Mouse (Mus musculus) frontal cortex, postnatal 10 days (tissue): ENCODE measurements at regions not wholly inside any gene's neighbourhood (a gene's known extent, or its start where the extent isn't known, plus 50 kb on each side); places are given as distances from the start of the nearest gene placed in this dataset.

Experiments used
- DNase-seq, 2 experiments: peaks; one replicate each; pipeline ENCODE4 v3.0.0; 2022; ENCODE audit warnings: low spot score in 2 of 2, mixed read lengths in 1 of 2

- peak; percentile 11 to 14 for DNase-seq
These were observed 479.3 kb downstream of the Nedd1 start for GRCm38 (mm10) chr10:92242714-92243440.

DNA sequence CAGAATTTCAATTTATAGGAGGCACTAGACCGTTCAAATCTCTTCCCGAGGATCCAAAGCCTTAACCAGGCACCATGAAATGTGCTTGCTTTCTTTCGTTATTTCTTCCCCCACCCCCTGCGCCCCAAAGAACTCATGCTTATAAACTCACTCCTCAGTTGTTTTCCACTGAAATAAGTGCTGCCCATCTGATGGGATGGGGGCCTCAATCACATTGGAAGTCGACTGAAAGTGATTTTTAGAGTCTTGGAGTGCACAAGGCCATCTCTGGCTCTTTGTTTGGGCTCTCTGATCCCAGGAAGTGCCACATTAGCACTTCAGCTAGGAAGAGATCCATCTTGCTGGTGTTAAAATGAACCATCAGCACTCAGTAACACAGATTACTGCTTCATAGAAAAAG, 484.3 kb downstream of the Nedd1 start:
- no peak for DNase-seq

DNA sequence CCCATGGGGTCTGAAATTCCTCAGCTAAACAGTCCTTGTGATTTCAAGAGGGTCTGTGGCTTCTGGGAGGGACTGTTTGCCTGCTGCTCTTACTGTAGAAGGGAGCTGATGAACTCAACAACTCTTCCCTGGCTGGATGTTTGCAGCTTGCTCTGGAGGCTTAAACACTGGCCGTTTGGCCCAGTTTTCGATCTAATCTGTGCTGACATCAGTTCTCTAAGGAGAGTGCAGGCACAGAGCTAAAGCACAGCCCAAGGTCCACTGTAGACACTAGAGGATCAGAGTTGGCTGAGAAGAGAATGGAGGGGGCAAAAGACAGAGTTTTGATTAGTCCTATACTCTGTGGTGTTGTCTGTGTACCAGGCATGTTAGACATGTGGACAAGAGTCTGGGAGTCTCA, 490.1 kb downstream of the Nedd1 start:
- no peak for DNase-seq

GRCm38 (mm10) chr10:92225818-92226217, 496.4 kb downstream of the Nedd1 start:
- peak; percentile 5 to 12 for DNase-seq

DNA sequence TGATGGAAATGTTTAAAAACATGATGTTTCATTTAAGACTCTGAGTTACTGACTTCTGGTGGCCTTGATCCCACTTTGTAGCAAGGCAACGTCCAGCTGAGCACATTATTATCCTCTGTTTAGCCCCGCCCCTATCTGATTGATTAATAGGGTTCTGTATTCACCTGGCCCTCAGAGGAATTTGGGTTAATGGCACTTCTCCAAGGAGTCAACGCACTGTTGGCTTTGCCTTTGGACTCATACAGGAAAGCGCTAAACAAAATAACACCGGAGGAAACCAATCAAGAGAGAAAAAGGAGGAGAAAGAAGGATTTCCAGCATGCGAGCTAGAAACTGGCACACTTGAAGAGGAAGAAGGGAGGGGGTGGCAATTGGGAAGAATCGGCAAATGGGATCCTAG, 497.1 kb downstream of the Nedd1 start:
- no peak for DNase-seq

DNA sequence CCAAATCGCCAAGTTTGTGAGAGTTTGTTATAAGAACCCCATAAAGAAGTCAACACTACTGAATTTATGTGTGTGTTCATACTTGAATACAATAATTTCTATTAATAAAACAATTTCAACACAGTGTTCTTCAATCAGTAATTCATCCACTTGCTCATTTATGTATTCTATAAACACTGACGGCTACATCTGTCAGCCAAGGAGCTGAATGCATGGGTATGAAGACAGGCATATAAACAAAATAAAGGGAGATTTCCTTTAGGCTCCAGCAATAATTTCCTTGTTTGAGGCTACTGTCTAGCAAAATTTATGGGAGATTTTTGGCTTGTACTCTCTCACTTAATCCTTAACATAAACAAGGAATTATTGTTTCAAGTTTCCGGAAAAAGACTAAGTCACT, 502.9 kb downstream of the Nedd1 start:
- no peak for DNase-seq

DNA sequence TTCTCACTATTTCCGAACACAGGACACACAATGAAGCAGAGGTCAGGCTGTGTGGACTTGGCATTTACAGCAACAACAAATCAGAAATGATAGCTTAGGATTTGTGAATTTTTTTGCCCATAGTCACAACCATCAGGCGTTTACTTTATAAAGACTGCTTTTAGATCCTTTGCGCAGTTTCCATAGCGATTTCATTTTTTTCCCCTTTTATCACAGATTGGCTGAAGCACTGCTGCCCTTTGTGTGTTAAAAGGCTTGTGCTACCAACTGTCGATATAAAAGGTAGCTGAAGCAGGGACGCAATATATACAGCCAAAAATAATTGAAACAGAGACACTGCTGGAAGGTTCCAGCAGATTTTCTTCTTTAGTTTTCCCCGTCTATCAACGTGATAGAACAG, 551.4 kb downstream of the Nedd1 start:
- no peak for DNase-seq

GRCm38 (mm10) chr10:92166057-92166456, 556.2 kb downstream of the Nedd1 start:
- DNase-seq, result no peak

GRCm38 (mm10) chr10:92164991-92165390, 557.2 kb downstream of the Nedd1 start:
- DNase-seq, result no peak

GRCm38 (mm10) chr10:92164648-92164960, 557.6 kb downstream of the Nedd1 start:
- no peak for DNase-seq

- DNase-seq, result no peak
These were observed 558.2 kb downstream of the Nedd1 start for GRCm38 (mm10) chr10:92163851-92164647.

DNA sequence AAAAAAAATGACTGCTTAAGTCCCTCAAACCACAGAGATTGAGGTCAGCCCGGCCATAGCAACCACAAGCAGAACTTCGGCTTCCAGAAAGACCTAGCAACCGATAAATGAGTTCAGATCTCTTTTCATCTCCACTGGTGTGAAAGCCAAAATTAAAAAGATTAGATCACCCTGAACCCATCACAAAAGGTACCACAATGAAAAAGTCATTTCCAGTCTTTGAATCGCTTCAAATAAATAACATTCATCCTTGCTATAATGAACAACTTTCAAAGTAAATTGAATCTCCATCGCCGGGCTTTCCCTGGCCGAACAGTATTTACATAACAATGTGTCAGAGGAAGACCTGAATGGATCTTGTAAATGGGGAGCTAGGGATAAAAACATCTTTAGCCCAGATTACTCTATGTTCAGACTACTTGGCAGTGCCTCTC, 559.1 kb downstream of the Nedd1 start:
- no peak for DNase-seq

GRCm38 (mm10) chr10:92162473-92163011, 559.7 kb downstream of the Nedd1 start:
- peak in 1 of 2 experiments; percentile 15 for DNase-seq

DNA sequence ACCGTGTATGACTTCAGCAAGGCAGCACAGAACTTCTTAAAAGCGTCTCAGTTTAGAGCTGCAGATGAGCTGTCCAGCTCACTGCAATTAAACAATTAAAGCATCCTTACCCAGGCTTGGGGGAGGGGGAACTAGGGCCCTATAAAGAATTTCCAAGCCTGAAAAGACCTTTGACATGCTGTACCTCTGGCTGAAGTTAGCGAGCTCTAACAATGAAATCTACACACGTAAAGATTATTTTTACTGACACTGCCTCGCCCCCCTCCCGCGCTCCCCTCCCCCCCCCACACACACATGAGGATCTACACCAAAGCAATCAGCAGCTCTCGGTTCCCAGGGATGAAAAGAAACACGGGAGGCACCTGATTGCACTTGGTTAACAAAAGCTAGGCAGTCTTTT, 560.7 kb downstream of the Nedd1 start:
- DNase-seq, result no peak

DNA sequence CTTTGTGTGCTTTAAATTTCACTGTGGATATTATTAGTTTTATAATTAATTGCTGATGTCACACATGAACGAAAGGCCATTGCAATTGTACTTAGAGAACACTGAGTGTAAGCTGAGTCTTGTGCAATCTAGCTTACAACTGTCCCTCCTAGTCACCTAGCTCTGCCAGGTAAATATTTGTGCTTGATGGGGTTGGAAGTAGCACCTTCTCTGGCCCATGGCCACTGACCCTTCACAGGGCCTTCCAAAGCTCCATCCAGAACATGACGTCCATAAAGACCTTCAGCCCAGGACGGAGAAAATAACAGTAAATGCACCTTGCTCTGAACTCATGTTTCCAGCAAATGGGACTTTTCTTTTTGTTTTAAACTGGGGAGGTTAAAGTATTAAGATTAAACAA, 576.0 kb downstream of the Nedd1 start:
- DNase-seq, result no peak

DNA sequence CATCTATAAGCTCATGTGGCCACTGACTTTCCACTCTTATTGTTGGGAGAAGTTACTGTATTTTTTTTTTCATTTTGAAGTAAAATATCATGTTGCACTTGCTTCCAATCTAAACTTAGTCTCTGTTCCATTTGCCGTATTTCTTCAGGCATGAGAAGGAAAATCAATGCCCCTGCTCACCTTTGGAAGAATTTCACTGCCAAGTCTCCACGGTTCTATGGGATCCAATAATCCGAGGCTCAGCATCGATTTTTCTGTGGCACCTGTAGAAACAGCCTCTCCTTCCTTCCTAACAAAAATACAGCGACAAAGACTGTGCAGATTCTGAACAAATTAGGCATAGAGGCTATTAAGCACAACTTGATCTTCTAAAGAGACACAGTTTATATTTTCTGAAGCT, 586.7 kb downstream of the Nedd1 start:
- no peak for DNase-seq

DNA sequence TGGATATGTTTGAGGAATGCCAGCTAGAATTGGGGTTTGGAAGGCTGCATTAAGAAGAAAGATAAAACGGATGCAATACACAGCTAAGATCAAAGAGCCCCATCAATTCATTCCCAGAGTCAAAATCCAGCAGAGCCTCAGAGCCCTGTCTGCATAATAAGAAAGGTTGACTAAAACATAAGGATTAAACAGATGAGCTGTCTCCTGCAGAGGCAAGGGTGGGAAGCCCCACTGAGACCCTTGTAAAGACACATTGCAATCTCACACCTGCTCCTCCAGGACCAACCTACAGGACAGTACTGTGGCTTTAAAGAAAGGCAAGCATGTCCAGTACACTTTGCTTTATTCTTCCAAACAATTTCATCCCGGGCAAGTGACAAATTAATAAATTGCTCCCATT, 609.4 kb downstream of the Nedd1 start:
- no peak for DNase-seq

DNA sequence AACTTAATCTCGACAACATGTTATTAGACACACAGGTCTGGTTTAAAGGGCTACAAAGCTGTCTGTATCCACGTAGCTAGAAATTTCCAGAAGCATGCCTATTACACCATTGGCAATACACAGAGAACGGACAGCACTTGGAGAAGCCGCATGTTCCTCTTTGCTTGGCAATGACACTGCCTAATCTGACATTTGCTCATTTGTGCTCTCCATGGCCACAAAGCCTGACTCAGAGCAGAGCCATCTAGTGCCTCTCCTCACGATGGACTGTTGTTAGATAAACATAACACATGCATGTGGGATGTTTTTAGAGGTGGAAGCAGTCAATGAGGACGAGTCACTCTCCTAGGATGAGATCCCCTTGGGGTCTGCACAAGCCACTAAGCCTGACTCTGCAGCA, 615.9 kb downstream of the Nedd1 start:
- DNase-seq, result no peak

DNA sequence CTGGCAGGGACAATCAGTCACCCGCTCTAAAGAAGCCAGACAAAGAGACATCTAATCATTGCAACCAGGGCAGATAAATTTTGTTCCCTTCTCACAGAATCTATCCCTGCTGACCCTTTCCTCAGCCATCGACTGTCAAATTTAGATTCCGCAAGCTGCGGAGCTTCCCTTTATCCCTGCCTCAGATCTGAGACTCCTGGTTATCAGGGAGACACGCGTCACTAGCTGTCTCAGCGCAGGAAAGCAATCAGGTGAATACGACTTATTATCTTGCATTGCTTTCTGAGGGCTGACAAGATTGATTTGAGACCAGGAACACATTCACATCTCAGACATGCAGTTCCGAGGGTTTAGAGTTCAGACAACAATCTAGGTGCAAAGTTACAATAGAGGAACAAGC, 618.3 kb downstream of the Nedd1 start:
- DNase-seq, result no peak

DNA sequence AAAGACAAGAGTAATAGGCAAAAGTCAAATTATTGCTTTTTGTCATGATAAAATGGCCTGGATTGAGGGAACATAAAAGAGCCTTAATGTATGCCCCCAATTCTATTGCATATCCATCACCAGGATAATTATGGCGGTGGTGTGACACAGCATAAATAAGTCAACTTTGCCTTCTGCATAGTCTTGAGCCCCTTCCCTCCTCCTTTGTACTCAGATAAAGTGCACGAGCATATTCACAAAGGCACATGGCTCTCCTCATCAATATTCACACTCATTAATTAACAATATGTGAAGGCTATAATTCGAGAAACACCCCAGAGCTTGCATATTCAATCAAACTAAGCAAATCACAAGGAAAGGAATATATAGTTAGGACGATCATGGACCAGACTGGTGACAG, 619.5 kb downstream of the Nedd1 start:
- DNase-seq, result no peak

GRCm38 (mm10) chr10:92097562-92097961, 624.7 kb downstream of the Nedd1 start:
- no peak for DNase-seq

DNA sequence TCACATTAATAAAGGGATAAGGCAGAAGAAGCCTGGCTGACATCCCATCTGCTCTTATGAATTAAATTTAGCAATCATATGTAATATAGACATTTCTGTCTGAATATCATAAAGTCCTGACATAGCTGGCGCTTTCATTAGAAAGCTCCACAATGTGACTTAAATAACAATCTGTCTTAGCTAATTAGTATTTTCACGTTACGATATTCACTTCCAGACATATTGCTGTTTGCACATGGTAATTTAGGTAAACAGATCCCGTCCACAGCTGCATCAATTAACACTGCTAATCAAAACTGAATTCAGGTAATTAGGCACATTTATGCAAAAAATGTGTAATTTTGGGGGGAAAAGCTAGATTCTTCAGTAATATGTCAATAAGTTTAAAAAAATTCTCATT, 625.1 kb downstream of the Nedd1 start:
- no peak for DNase-seq
